Mouse (Mus musculus): ENCODE measurements around the gene U2surp.
A peak's percentile ranks its signal among the peaks of the same experiment; 100 is the strongest.
"Not testable (repeated sequence)": the region's sequence is repeated elsewhere in the genome, so short reads cannot be mapped to it uniquely, and the experiment has no call there.

U2surp gene

DNA sequence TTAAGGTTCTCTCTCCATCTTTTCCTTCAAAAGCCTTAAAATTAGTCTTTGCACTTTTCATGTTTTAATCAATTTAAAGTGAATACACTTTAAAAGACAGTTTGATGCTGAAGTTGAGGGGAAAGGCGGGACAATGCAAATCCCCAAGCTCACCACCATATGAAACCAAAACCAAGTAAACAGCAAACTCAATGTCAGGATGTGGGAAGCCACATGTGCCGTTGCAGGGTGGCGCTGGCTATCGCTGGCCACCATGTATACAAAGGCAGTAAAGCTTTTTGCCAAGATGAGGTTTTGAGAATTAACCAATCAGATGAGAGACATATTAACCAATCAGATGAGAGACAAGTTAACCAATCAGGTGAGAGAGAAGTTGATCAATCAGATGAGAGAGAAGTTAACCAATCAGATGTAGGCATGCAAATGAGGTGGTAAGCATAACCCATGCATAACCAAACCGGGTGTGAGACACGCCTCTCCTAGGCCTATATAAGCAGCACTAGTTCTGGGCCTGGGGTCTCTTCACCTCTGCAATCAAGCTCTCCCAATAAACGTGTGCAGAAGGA, 42.7 kb downstream of the U2surp start:
- not testable (repeated sequence) for DNase-seq (ENCODE audit: low read depth, low spot score)

DNA sequence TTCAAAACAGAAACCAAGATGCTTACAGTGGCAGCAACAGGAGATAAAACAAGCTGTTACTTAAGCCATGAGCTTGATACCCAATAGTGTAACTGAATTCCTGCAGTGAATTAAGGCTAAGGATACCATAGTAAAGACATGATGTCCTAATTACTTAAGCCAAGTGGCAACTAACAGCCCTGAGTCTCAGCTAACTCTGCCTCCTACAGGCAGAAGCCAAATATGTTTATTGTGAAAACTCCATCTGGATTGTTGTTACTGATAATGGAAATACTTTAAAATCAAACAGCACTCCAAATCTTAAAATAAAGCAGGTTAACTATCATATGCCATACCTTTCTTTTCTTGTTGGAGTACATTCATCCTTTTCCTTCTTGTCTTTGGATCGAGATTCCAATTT, 47.8 kb downstream of the U2surp start:
- DNase-seq (ENCODE audit: low read depth, low spot score), result no peak

DNA sequence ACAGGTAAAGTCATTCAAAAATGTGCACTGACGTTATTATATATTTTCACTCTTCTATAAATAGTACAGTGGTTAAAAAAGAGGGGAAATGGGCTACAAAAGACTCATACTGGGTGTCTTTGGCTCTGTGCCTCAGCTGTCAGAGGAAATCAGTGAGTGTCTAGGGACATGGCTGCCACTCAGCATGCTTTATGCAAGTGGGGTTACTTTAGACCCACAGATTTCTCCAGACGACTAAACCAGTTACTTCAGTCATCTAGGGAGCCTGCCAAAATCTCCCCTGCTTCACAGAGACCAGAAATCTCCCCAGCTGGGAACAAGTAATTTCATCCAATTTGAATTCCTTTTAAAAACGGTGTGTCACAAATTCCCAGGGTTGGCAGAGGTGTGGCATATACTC, 59.9 kb downstream of the U2surp start:
- DNase-seq (ENCODE audit: low read depth, low spot score), result no peak

- no peak for DNase-seq (ENCODE audit: low read depth, low spot score)
These were observed 61.2 kb downstream of the U2surp start for GRCm38 (mm10) chr9:95450586-95450985.

DNA sequence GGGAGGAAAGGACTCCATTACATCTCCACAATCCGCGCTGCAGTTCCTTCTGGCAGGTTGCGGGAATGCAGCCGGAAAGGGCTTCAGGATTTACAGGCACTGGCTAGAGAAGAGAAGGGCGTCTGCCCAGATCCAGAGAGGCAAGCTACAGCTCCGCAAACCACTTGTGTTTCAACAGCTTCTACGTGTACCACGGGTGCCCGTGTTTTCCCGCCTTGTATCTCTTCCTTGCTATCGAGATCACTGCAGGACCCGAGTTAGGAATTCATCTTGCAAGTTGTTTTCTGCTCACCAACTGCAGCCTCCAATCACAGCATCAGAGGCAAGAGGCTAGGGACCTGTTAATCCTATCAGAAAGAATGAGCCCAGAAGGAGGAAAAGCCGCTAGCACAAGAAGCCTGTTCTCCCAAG, 69.5 kb downstream of the U2surp start:
- peak; percentile 13 for DNase-seq (ENCODE audit: low read depth, low spot score)

DNA sequence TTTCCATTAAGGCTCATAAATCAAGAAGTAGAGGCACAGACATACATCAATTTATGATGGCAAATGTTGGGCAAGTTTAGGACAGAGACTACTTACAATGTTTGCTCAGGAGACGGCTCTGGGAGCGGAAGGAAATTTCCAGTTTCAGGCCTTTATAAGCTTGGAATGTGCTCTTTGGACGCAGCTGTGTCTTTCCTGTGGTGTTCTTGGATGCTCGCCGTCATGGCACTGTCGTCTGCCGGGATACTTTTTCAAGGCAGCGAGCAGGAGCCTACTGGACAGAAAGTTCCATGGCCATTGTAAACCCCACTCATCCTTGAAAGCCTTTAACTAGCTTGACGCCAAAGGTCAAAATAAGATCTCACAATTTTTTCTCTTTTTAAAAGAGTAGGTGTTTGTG, 73.9 kb downstream of the U2surp start:
- DNase-seq (ENCODE audit: low read depth, low spot score), result no peak

DNA sequence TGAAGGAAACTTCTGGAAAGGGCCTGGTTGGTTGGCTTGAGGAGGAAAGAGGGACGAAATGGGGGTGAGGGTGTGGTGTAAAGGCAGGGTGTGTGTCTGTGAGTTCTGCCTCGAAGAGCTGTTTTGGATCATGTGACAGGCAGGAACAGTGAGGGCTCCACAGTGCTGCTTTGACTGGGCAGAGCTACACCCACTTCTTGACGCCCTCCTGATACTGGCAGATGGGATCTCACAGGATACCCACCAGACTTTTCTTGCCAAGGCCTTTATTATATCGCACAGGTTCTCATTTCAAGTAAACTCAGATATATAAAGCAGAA, 75.5 kb downstream of the U2surp start:
- no peak for DNase-seq (ENCODE audit: low read depth, low spot score)

DNA sequence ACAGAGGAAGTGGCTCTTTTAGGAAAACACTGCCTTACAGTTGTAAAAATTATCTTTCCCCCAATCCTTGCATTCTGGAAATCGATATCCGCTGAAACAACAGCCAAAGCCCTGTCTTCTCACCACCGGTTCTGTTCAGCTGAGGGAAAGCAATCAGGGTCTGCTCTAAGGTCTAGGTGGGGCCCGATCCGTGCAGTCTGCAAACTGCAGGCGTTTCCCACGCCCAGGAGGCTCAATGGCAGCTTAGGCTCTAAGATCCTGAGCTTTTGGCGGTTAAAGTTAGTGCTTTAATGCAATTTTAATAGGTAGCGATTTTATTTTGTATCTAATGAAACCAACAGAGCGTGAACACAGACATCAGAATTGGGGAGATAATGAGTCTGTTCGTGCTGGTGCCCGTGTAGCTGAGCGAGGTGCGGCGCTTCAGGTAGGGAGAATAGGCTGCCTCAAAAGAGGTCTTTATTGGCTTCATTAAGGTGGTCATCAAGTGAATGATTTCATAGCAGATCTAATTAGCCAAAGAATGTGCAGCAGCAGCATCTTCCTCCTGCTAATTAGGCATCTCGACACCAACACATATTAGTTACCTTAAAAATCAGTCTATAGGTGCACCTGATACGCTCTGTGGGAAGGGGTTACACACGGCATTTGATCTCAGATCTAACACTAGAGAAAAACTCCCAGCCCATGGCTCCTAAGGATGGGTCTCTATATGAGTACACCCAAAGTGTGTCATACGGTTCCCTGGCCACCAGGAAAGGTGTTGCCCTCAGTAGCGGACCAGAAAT, 76.1 kb downstream of the U2surp start:
- DNase-seq (ENCODE audit: low read depth, low spot score), result no peak

GRCm38 (mm10) chr9:95428277-95428676, 83.5 kb downstream of the U2surp start:
- DNase-seq (ENCODE audit: low read depth, low spot score), result no peak

GRCm38 (mm10) chr9:95413911-95414310, 97.9 kb downstream of the U2surp start:
- DNase-seq (ENCODE audit: low read depth, low spot score), result no peak

DNA sequence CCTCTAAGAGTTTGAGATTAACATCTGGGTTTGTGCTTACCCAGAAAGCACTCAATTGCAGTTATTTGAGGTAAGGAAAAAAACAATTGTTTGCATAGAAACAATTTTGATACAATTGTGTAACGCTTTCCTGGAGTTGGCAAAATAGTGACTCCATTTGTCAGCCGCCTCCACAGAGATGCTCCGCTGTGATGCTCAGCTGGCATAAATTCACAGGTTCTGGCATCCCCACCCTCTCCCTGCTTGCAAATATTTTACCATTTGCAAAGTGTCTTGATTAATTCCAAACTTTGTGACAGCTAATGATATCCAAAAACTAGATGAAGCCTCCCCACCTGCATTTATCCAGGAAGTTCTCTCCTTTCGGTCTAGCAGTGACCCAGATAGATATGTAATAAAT, 99.7 kb downstream of the U2surp start:
- DNase-seq (ENCODE audit: low read depth, low spot score), result no peak

DNA sequence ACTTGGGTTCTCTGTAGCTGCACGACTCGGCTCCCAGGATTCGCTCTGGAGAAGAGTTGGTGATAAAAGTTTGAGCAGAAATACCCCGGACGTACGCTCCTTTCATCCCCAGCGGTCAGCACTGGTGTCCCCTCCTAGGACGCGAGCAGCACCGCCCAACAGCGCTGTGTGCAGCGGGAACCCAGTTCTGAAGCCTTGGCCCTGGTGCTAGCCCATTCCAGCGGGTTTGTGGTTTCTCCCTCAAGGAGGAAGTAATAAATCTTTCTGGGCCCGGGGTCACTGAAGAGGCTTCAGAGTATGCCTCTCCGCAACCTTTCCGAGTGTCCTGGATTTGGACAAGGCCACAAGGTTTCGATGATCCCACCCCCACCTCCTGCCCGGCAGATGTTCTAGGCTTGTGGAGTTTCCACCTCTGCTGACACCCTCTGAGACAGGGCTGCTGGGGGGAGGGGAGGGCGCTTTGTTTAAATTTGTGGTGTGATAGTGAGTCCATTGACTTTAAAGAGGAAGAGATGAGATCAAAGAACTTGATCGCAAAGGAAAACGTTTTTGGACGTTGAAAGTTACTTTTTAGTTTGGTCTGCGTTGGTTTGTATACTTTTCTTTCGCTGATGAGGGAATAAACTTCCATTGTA, 104.1 kb downstream of the U2surp start:
- peak; percentile 39 for DNase-seq (ENCODE audit: low read depth, low spot score)
